Mouse (Mus musculus): ENCODE measurements at regions not wholly inside any gene's neighbourhood (a gene's known extent, or its start where the extent isn't known, plus 50 kb on each side); places are given as distances from the start of the nearest gene placed in this dataset.

GRCm38 (mm10) chr11:18413769-18414168, 460.1 kb upstream of the Etaa1 start:
- no peak for DNase-seq (ENCODE audit: low spot score in 2 of 2)

GRCm38 (mm10) chr11:18408071-18408752, 454.5 kb upstream of the Etaa1 start:
- no peak for DNase-seq (ENCODE audit: low spot score in 2 of 2)

- no peak for DNase-seq (ENCODE audit: low spot score in 2 of 2)
These were observed 445.9 kb upstream of the Etaa1 start for GRCm38 (mm10) chr11:18399561-18399960.

GRCm38 (mm10) chr11:18396397-18396796, 442.7 kb upstream of the Etaa1 start:
- no peak for DNase-seq (ENCODE audit: low spot score in 2 of 2)

- DNase-seq (ENCODE audit: low spot score in 2 of 2) = no peak
These were observed 442.0 kb upstream of the Etaa1 start for GRCm38 (mm10) chr11:18395631-18396030.

GRCm38 (mm10) chr11:18372813-18373332, 419.2 kb upstream of the Etaa1 start:
- no peak for DNase-seq (ENCODE audit: low spot score in 2 of 2)

GRCm38 (mm10) chr11:18371304-18371703, 417.6 kb upstream of the Etaa1 start:
- DNase-seq (ENCODE audit: low spot score in 2 of 2) = no peak

GRCm38 (mm10) chr11:18370861-18371260, 417.2 kb upstream of the Etaa1 start:
- DNase-seq (ENCODE audit: low spot score in 2 of 2) = no peak

- no peak for DNase-seq (ENCODE audit: low spot score in 2 of 2)
These were observed 401.2 kb upstream of the Etaa1 start for GRCm38 (mm10) chr11:18354866-18355265.

GRCm38 (mm10) chr11:18354156-18354555, 400.5 kb upstream of the Etaa1 start:
- no peak for DNase-seq (ENCODE audit: low spot score in 2 of 2)

GRCm38 (mm10) chr11:18347841-18348240, 394.2 kb upstream of the Etaa1 start:
- no peak for DNase-seq (ENCODE audit: low spot score in 2 of 2)

GRCm38 (mm10) chr11:18313510-18314301, 360.0 kb upstream of the Etaa1 start:
- DNase-seq (ENCODE audit: low spot score in 2 of 2) = no peak

GRCm38 (mm10) chr11:18296194-18297125, 342.8 kb upstream of the Etaa1 start:
- no peak for DNase-seq (ENCODE audit: low spot score in 2 of 2)

- DNase-seq (ENCODE audit: low spot score in 2 of 2) = no peak
These were observed 325.0 kb upstream of the Etaa1 start for GRCm38 (mm10) chr11:18278585-18279136.

GRCm38 (mm10) chr11:18272392-18272791, 318.7 kb upstream of the Etaa1 start:
- no peak for DNase-seq (ENCODE audit: low spot score in 2 of 2)

GRCm38 (mm10) chr11:18266161-18266560, 312.5 kb upstream of the Etaa1 start:
- no peak for DNase-seq (ENCODE audit: low spot score in 2 of 2)

- DNase-seq (ENCODE audit: low spot score in 2 of 2) = no peak
These were observed 309.2 kb upstream of the Etaa1 start for GRCm38 (mm10) chr11:18262901-18263300.

- DNase-seq (ENCODE audit: low spot score in 2 of 2) = no peak
These were observed 295.6 kb upstream of the Etaa1 start for GRCm38 (mm10) chr11:18249236-18249635.

GRCm38 (mm10) chr11:18216762-18217161, 263.1 kb upstream of the Etaa1 start:
- no peak for DNase-seq (ENCODE audit: low spot score in 2 of 2)

- DNase-seq (ENCODE audit: low spot score in 2 of 2) = no peak
These were observed 219.4 kb upstream of the Etaa1 start for GRCm38 (mm10) chr11:18173028-18173427.

GRCm38 (mm10) chr11:18171207-18171776, 217.6 kb upstream of the Etaa1 start:
- DNase-seq (ENCODE audit: low spot score in 2 of 2) = no peak
